Mouse (Mus musculus) kidney, postnatal 0 days (tissue): ENCODE measurements around the gene Inha. TPM values are rescaled to one million over a fixed set of nuclear protein-coding genes. Genes with fewer than 3 reads are reported as not detected.

ENCODE experiments used
- ATAC-seq: fragments of 200-750 bp; cut with Nextera tagmentation; replicated peaks from 2 replicates; pipeline ENCODE4 v1.8.0; 2017; ENCODE audit warnings: low read depth, moderate number of reproducible peaks, moderate TSS enrichment, moderate library complexity; ENCODE audit not compliant: low FRiP score
- DNase-seq: peaks from one replicate; pipeline ENCODE4 v3.0.0-alpha.2; 2016; ENCODE audit warnings: low spot score
- H3K27ac ChIP-seq: fragments of 300-500 bp; sonication (generic); 2 replicates; pipeline ENCODE4 v1.5.1; 2014; ENCODE audit warnings: mild to moderate bottlenecking
- H3K27me3 ChIP-seq: fragments of 300-500 bp; sonication (generic); 2 replicates; pipeline ENCODE4 v1.6.1; 2014; ENCODE audit warnings: low read length, mixed read lengths; ENCODE audit not compliant: insufficient read depth
- H3K36me3 ChIP-seq: fragments of 300-500 bp; sonication (generic); 2 replicates; pipeline ENCODE4 v1.6.1; 2014; ENCODE audit warnings: low read length, mixed read lengths; ENCODE audit not compliant: insufficient read depth
- H3K4me1 ChIP-seq: fragments of 300-500 bp; sonication (generic); replicated peaks from 2 replicates; pipeline ENCODE4 v1.6.1; 2014; ENCODE audit warnings: antibody characterized with exemption, low read length, mixed read lengths; ENCODE audit not compliant: insufficient read depth
- H3K4me2 ChIP-seq: fragments of 300-500 bp; sonication (generic); 2 replicates; pipeline ENCODE4 v1.6.1; 2014; ENCODE audit warnings: mild to moderate bottlenecking, low read length, moderate library complexity, mixed read lengths
- H3K4me3 ChIP-seq: fragments of 300-500 bp; sonication (generic); replicated peaks from 2 replicates; pipeline ENCODE4 v1.5.1; 2014; ENCODE audit warnings: low read depth, low read length
- H3K9ac ChIP-seq: fragments of 300-500 bp; sonication (generic); 2 replicates; pipeline ENCODE4 v1.6.1; 2014; ENCODE audit warnings: low read depth, low read length
- H3K9me3 ChIP-seq: fragments of 300-500 bp; sonication (generic); replicated peaks from 2 replicates; pipeline ENCODE4 v1.6.1; 2016; ENCODE audit warnings: low read length, inconsistent platforms, mixed read lengths
- CTCF ChIP-seq: IDR thresholded peaks from 2 replicates; pipeline ENCODE4 v1.5.1; 2016; ENCODE audit warnings: antibody characterized with exemption, low read depth, mild to moderate bottlenecking, moderate library complexity
- WGBS: fragments of 180-500 bp; shearing (Covaris S2); extraction: QIAGEN DNeasy Blood & Tissue Kit; methylation state at CpG from one replicate; pipeline ENCODE4 v1.1.7; 2014; 5-methylcytosine and 5-hydroxymethylcytosine counted together
- polyA plus RNA-seq: library from polyadenylated mRNA; unstranded; fragments of >200 nt; fragmentation: Nextera tagmentation; extraction: Ambion mirVana; gene quantifications from 2 replicates; pipeline ENCODE4 v1.2.1, GENCODE M21; 2015

Inha gene
- polyA plus RNA-seq, 1 experiment from 2014 or later = 3.5 TPM

DNA sequence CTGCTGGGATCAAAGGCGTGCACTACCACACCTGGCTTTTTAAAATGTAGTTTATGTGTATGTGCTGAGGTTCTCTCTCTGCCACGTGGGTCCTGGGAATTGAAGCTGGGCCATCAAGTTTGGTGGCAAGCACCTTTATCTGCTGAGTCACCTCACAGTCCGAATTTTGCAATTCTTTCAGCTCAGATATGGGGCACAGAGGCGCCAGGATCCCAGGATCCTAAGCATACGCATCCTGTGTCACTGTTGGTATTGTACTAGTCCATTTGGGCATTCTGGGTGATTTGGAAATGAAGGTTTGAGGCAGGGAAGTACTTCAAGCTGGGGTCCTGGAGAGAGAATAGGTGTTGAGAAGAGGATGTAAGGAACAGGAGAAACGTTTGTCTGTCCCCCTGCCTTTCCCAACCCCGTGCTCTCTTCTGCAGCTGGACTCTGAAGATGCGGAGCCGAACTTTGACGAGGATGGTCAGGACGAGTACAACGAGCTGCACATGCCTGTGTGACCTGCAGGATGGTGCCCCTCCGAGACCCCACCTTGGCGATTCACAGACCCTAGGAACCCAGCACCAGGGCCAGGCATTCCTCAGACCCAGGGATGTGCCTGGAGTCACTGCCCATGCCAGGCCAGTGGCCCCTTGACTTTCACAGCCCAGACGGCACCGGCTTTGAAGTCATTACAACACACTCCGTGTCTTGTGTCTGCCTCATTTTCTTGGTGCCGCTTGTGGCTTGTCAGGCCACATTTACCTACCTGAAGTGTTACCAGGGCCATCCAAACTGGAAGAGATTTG is 51.7 kb downstream of the Inha start:
- H3K36me3 ChIP-seq = peaks cover 6% of the 10 kb centered on the region; the same call in 1 of the 2 replicates
- no peak; the same call in 1 of the 2 replicates for ATAC-seq
- H3K27me3 ChIP-seq = no peaks in the 10 kb centered on the region
- TF ChIP-seq CTCF = no peak
- WGBS = 81% methylated on average over 18 of the region's 18 CpGs
- peak overlapping the region; percentile 73 for H3K27ac ChIP-seq
- H3K4me3 ChIP-seq = no peak overlapping the region
- H3K4me2 ChIP-seq = no peak overlapping the region
- 0 out of 2 replicates have a peak, but pooled peaks cover 6% of the 10 kb centered on the region for H3K4me1 ChIP-seq
- no peak overlapping the region for H3K9ac ChIP-seq
- H3K9me3 ChIP-seq = no peaks in the 10 kb centered on the region
- no peak for DNase-seq

DNA sequence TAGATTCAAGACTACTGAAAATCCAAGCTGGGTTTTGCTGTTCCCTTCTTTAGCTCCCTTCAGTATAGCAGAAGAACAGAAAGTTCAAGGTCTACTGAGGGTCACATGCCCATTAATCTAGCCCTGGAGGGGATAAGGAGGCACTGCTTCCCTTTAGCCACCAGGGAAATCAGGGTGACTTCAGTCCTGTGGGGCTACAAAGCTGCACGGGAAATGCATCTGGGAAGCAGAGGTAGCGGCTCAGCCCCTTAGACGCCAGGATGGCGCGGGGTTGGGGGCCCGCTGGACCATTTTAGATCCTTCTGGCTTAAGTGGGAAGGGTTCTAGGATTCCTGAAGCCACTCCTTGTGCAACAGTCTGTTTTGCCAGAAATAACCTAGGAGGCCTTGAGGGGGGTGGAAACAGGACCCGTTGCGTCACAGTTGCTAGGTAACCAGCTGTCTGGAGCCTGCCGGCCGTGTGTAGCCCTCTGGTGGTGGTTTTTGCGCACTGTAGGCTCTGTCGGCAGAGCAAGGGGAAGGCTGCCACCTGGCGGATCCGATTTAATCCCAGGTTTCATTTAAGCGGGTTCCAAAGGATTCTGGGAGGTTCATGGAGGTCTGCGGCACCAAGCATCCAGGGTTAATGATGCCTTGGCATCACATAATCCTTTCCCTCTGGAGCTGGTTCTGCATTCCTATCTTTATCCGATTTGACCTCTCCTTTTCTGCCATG is 52.5 kb downstream of the Inha start:
- Histone ChIP-seq H3K9ac (no peak overlapping the region), H3K27me3 (no peaks in the 10 kb centered on the region), H3K27ac (peak overlapping the region; percentile 73), H3K9me3 (no peaks in the 10 kb centered on the region), H3K4me2 (peak overlapping the region; percentile 45; the same call in 1 of the 2 replicates), H3K4me3 (no peak overlapping the region), H3K4me1 (0 out of 2 replicates have a peak, but pooled peaks cover 6% of the 10 kb centered on the region), H3K36me3 (peaks cover 6% of the 10 kb centered on the region; the same call in 1 of the 2 replicates)
- DNase-seq = peak; percentile 98
- peak; percentile 100 for TF ChIP-seq CTCF
- ATAC-seq = peak; percentile 94
- 2% methylated on average over 17 of the region's 17 CpGs for WGBS

Other genes starting within 250 kb of the Inha start
- gene Ptprn, start 242.6 kb upstream of the Inha start, polyA plus RNA-seq = 0.08 and 0.13 TPM in 2 replicates
- gene Resp18, start 228.7 kb upstream of the Inha start, polyA plus RNA-seq = not detected in 2 replicates
- gene Dnpep, start 189.1 kb upstream of the Inha start, polyA plus RNA-seq = 128 and 137 TPM in 2 replicates
- 18.6 and 19.1 TPM in 2 replicates for gene Des, start 146.7 kb upstream of the Inha start, polyA plus RNA-seq
- gene Speg, start 131.8 kb upstream of the Inha start, polyA plus RNA-seq = 40.1 and 44.3 TPM in 2 replicates
- 69.5 and 72.5 TPM in 2 replicates for gene Gmppa, start 71.1 kb upstream of the Inha start, polyA plus RNA-seq
- gene Asic4, start 56.6 kb upstream of the Inha start, polyA plus RNA-seq = 0.40 and 0.45 TPM in 2 replicates
- 37.1 and 38.3 TPM in 2 replicates for gene Chpf, start 27.8 kb upstream of the Inha start, polyA plus RNA-seq
- gene Tmem198, start 27.5 kb upstream of the Inha start, polyA plus RNA-seq = 0.61 and 1.3 TPM in 2 replicates
- 35.0 and 42.6 TPM in 2 replicates for gene Obsl1, start 625 bp upstream of the Inha start, polyA plus RNA-seq
- gene Stk11ip, start 14.5 kb downstream of the Inha start, polyA plus RNA-seq = 14.9 and 15.0 TPM in 2 replicates
- gene Slc4a3, start 39.2 kb downstream of the Inha start, polyA plus RNA-seq = 15.1 and 15.3 TPM in 2 replicates